Mouse (Mus musculus) megakaryocyte, embryonic 14.5 days (primary cell): ENCODE data around the gene Uck2.

Source experiments
- FLI1 ChIP-seq: IDR thresholded peaks from 2 replicates; pipeline ENCODE4 v1.6.1; 2012; ENCODE audit warnings: low read length, inconsistent platforms, mixed read lengths
- GATA1 ChIP-seq: IDR thresholded peaks from 3 replicates; pipeline ENCODE4 v1.6.1; 2012; ENCODE audit warnings: mixed read lengths, low read length, inconsistent platforms, borderline replicate concordance

DNA sequence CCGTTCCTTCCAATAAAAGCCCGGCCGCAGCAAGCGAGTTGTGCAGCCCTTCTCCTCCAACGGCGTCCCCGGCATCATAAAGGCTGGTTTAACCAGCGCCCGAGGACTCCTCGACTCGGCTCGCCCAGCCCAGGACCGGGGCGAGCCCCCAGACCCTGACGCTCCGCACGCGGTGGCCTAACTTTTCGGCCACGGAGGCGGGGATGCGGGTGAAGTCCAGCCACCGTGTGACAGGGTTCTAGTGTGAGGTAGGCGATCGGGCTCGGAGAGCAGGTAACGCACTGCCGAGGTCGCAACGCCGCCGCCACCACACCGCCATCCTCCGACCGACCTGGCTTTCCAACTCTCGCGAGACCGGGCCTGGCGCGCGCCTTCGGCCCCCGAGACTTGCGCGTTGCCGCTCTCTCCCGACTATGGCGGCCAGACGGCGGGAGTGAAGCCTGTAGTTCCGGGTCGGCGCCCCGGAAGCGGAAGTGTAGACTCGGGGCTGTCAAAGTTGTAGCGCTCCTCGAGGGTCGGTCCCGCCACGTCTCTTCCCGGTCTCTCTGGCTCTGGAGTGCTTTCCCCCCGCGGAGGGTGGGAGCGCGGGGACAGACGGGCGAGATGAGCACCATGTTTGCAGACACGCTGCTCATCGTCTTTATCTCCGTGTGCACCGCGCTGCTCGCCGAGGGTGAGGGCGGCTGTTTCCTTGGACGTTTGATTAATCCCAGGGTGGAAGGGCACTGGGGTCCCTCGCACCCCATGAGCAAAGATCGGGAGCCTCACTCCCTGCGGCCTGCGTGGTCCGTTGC is 23.3 kb upstream of the Uck2 start, which contains the start of gene Tmco1:
- TF ChIP-seq GATA1 (no peak), FLI1 (peak; percentile 78; the same call in 1 of the 2 replicates)
